Mouse (Mus musculus) testis, adult 2 months (tissue): ENCODE measurements around the gene Cdk4. TPM values are rescaled to one million over a fixed set of nuclear protein-coding genes. Genes with fewer than 3 reads are reported as not detected.
A peak's percentile ranks its signal among the peaks of the same experiment; 100 is the strongest.

Experiments used
- H3K27ac ChIP-seq: fragments of 200-500 bp; 2 replicates; pipeline ENCODE4 v1.5.1; 2012; ENCODE audit warnings: low read depth, low read length; ENCODE audit not compliant: control insufficient read depth, insufficient read depth
- H3K27me3 ChIP-seq: fragments of 200-500 bp; 2 replicates; pipeline ENCODE4 v1.6.1; 2012; ENCODE audit warnings: mild to moderate bottlenecking, low read length, moderate library complexity; ENCODE audit not compliant: control insufficient read depth, insufficient read depth
- H3K36me3 ChIP-seq: fragments of 200-500 bp; 2 replicates; pipeline ENCODE4 v1.6.1; 2012; ENCODE audit warnings: mild to moderate bottlenecking, low read length; ENCODE audit not compliant: control insufficient read depth, insufficient read depth
- H3K4me1 ChIP-seq: fragments of 200-500 bp; 2 replicates; pipeline ENCODE4 v1.6.1; 2012; ENCODE audit warnings: low read length; ENCODE audit not compliant: control insufficient read depth, insufficient read depth
- H3K4me3 ChIP-seq: fragments of 200-500 bp; 2 replicates; pipeline ENCODE4 v1.5.1; 2012; ENCODE audit warnings: low read depth, mild to moderate bottlenecking, low read length, moderate library complexity, mixed read lengths; ENCODE audit not compliant: control insufficient read depth
- CTCF ChIP-seq: fragments of 200-500 bp; IDR thresholded peaks from 2 replicates; pipeline ENCODE4 v1.5.1; 2012; ENCODE audit warnings: low read depth, mild to moderate bottlenecking, inconsistent platforms, low read length, moderate library complexity; ENCODE audit not compliant: control insufficient read depth, insufficient read depth, insufficient replicate concordance
- POLR2A ChIP-seq: fragments of 200-500 bp; IDR thresholded peaks from 2 replicates; pipeline ENCODE4 v1.6.1; 2012; ENCODE audit warnings: low read depth, mild to moderate bottlenecking, inconsistent platforms, low read length, moderate library complexity; ENCODE audit not compliant: control insufficient read depth
- polyA plus RNA-seq: library from polyadenylated mRNA; depleted of rRNA; stranded (reverse); fragments of >200 nt; gene quantifications from 2 replicates; pipeline ENCODE4 v1.2.3, GENCODE M21; 2012

Gene Cdk4
- polyA plus RNA-seq, 1 experiment: 68.4 TPM

GRCm38 (mm10) chr10:127073981-127074380 is 10.6 kb downstream of the Cdk4 start:
- Histone ChIP-seq H3K27me3 (no peaks in the 10 kb centered on the region), H3K36me3 (no peaks in the 10 kb centered on the region), H3K4me1 (peaks cover 18% of the 10 kb centered on the region), H3K4me3 (no peak overlapping the region), H3K27ac (no peak overlapping the region)
- no peak for TF ChIP-seq CTCF

GRCm38 (mm10) chr10:127075080-127075479 is 11.7 kb downstream of the Cdk4 start, which contains the start of gene Agap2:
Gene Agap2, plus strand, starts transcription at chr10:127075284.
- no peak for TF ChIP-seq CTCF
- Histone ChIP-seq H3K36me3 (no peaks in the 10 kb centered on the region), H3K4me1 (peaks cover 15% of the 10 kb centered on the region), H3K27ac (no peak within 1 kb of the TSS; the same call in 1 of the 2 replicates), H3K4me3 (no peak within 1 kb of the TSS), H3K27me3 (peaks cover 4% of the 10 kb centered on the region)

GRCm38 (mm10) chr10:127075651-127076050 is 12.3 kb downstream of the Cdk4 start:
- Histone ChIP-seq H3K27ac (no peak overlapping the region; the same call in 1 of the 2 replicates), H3K4me1 (peaks cover 17% of the 10 kb centered on the region), H3K27me3 (peaks cover 5% of the 10 kb centered on the region), H3K36me3 (no peaks in the 10 kb centered on the region), H3K4me3 (no peak overlapping the region)
- TF ChIP-seq POLR2A: no peak
- TF ChIP-seq CTCF: no peak

- no peak for TF ChIP-seq POLR2A
- no peak for TF ChIP-seq CTCF
- peaks cover 5% of the 10 kb centered on the region for H3K27me3 ChIP-seq
- peaks cover 20% of the 10 kb centered on the region for H3K4me1 ChIP-seq
- H3K36me3 ChIP-seq: no peaks in the 10 kb centered on the region
- H3K27ac ChIP-seq: no peak overlapping the region
- H3K4me3 ChIP-seq: no peak overlapping the region
Measured at GRCm38 (mm10) chr10:127076082-127076481, 12.7 kb downstream of the Cdk4 start.

GRCm38 (mm10) chr10:127077515-127077914 is 14.2 kb downstream of the Cdk4 start:
- Histone ChIP-seq H3K4me3 (no peak overlapping the region), H3K27me3 (peaks cover 5% of the 10 kb centered on the region), H3K4me1 (peaks cover 26% of the 10 kb centered on the region), H3K27ac (no peak overlapping the region), H3K36me3 (no peaks in the 10 kb centered on the region)
- no peak for TF ChIP-seq POLR2A
- no peak for TF ChIP-seq CTCF

- no peaks in the 10 kb centered on the region for H3K36me3 ChIP-seq
- TF ChIP-seq POLR2A: no peak
- no peak for TF ChIP-seq CTCF
- H3K27ac ChIP-seq: no peak overlapping the region
- H3K4me3 ChIP-seq: no peak overlapping the region
- H3K4me1 ChIP-seq: peaks cover 26% of the 10 kb centered on the region
- H3K27me3 ChIP-seq: peaks cover 5% of the 10 kb centered on the region
Measured at GRCm38 (mm10) chr10:127078001-127078676, 14.8 kb downstream of the Cdk4 start.

GRCm38 (mm10) chr10:127078677-127079575 is 15.6 kb downstream of the Cdk4 start:
- no peak for TF ChIP-seq CTCF
- TF ChIP-seq POLR2A: no peak
- H3K4me1 ChIP-seq: peaks cover 26% of the 10 kb centered on the region
- H3K27ac ChIP-seq: no peak overlapping the region
- no peaks in the 10 kb centered on the region for H3K36me3 ChIP-seq
- peak overlapping the region; percentile 41; the same call in 1 of the 2 replicates for H3K4me3 ChIP-seq
- peaks cover 5% of the 10 kb centered on the region for H3K27me3 ChIP-seq
